Mouse (Mus musculus): Measurements from ENCODE around the gene Ckm.

Ckm gene

DNA sequence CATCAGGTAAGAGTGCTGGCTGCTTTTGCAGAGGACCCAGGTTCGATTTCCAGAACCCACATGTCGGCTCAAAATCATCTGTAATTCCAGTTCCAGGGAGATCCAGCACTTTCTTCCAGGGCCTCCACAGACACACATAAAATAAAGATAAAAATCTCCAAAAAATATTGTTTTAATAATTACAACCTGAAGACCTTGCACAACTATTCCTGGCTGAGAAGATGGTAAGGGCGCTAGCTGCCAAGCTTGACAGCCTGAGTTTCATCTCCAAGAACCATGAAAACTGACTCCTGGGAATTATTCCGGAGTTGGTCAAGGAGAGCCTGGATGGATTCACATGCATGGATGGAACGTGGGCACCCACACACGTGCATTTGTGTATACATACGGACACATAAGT, at the start of gene Ckm:
Gene Ckm, plus strand, starts transcription at position 301 of the 400 bp plus-strand sequence.
- no peak for DNase-seq (ENCODE audit: low spot score in 2 of 2)

GRCm38 (mm10) chr7:19354991-19355390, 49.6 kb upstream of the Ckm start:
- DNase-seq (ENCODE audit: low spot score in 2 of 2) = no peak

GRCm38 (mm10) chr7:19356311-19356710, 48.3 kb upstream of the Ckm start:
- no peak for DNase-seq (ENCODE audit: low spot score in 2 of 2)

- no peak for DNase-seq (ENCODE audit: low spot score in 2 of 2)
Observed at GRCm38 (mm10) chr7:19357381-19358375, 46.9 kb upstream of the Ckm start.

GRCm38 (mm10) chr7:19358634-19359033, 45.9 kb upstream of the Ckm start:
- DNase-seq (ENCODE audit: low spot score in 2 of 2) = no peak

GRCm38 (mm10) chr7:19359299-19359891, 45.2 kb upstream of the Ckm start, which contains the start of the genes Cd3eap and Ppp1r13l:
Gene Cd3eap, minus strand, starts transcription at chr7:19359483.
Gene Ppp1r13l, plus strand, starts transcription at chr7:19359749.
- DNase-seq (ENCODE audit: low spot score in 2 of 2) = peak; percentile 66 to 84

DNA sequence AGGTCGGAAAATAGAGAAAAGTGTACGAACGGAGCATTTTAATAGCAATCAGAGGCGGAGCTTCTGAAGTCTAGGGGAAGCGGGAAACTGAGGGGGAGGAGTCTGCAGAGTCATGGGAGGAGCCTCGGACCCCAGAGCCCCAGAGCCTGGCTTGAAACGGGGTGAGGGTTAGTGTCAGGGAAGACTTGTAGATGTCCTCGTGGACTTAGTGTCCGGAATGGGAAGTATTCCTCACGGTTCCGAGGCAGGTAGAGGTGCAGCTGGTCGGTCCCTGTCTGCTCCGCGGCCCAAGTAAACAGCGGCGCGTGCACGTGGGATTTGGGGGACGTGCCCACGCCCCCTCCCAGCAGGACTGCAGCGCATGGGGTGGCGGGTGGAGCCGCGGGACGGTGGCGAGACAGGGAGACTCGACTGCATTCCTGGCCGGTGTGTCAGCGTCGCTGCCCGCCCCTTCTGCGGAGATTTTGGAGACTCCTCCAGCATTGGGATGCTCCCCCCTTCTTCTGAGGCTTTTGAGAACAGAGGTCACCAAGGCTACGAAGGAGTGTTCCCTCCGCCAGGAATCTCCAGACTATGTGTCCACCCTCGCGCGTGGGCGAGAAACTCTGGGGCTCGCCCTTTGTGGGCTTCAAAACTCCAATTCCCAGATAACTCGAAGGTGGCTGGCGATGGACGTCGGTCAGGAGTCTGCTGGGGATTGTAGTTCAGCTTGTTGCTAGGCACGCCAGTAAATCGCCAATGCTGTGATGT, 44.5 kb upstream of the Ckm start:
- peak in 1 of 2 experiments; percentile 53 for DNase-seq (ENCODE audit: low spot score in 2 of 2)

DNA sequence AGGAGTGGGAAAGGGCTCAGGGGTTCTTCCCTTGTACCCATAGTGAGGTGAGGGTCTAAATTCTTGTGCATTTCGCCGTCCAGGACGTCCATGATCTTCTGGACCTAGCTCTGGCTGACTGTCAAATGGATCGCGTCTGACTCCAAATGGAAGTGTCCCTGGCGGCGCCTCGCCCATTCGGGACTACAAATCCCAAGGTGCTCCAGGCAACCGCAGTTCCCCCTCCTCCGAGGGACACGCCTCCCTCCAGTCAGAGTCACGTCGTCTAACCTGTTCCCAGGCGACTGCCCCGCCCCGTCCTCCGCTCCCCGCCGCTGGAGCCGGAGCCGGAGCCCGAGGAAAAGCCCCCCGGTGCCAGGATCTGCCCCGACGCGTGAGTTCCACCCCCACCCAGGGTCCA, 43.6 kb upstream of the Ckm start:
- DNase-seq (ENCODE audit: low spot score in 2 of 2) = peak; percentile 47 to 69

GRCm38 (mm10) chr7:19361720-19362119, 42.9 kb upstream of the Ckm start:
- peak in 1 of 2 experiments; percentile 63 for DNase-seq (ENCODE audit: low spot score in 2 of 2)

GRCm38 (mm10) chr7:19362276-19362675, 42.3 kb upstream of the Ckm start:
- DNase-seq (ENCODE audit: low spot score in 2 of 2) = no peak

DNA sequence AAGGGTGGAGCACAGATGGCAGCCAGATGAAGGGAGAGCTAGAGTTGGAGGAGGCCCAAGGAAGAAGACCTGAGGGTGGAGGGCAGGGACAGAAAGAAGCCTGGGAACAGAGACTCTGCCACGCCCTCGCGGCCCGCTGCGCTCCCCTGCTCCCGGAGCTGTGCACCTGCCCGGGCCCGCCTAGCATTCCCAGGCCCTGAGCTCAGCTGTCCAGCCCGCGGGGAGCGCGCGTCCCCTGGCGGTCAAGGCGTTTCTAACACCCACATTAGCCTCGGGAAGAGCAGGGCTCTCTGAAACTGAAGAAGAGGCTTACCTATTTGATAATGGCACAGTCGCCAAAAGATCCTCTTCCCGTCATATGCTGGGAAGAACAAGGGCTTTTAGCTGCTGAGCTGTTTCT, 40.7 kb upstream of the Ckm start:
- DNase-seq (ENCODE audit: low spot score in 2 of 2) = peak in 1 of 2 experiments; percentile 68

GRCm38 (mm10) chr7:19365376-19365775, 39.2 kb upstream of the Ckm start:
- no peak for DNase-seq (ENCODE audit: low spot score in 2 of 2)

GRCm38 (mm10) chr7:19368380-19368779, 36.2 kb upstream of the Ckm start:
- no peak for DNase-seq (ENCODE audit: low spot score in 2 of 2)

- peak; percentile 73 to 80 for DNase-seq (ENCODE audit: low spot score in 2 of 2)
Observed at GRCm38 (mm10) chr7:19369823-19370425, 34.7 kb upstream of the Ckm start.

GRCm38 (mm10) chr7:19373367-19373766, 31.2 kb upstream of the Ckm start:
- DNase-seq (ENCODE audit: low spot score in 2 of 2) = no peak

GRCm38 (mm10) chr7:19375368-19375767, 29.2 kb upstream of the Ckm start:
- DNase-seq (ENCODE audit: low spot score in 2 of 2) = no peak

DNA sequence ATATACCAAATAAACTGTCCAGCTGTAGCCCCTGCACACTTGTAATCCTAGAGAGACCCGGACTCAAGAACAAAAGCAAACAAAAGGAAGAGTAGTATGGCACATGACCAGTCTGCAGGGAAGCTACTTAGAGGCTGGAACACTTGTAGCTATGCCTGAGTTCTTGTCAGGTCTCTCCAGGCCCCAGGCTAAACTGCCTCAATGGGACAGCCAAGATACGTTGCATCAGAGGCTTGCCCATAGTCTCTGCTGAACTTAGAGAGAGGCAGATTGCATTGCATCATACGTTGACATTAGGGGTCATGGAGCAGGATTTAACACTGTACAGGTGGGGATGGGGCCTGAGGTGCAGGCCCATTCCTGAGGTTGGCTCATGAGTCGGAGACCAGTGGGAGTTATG, 28.6 kb upstream of the Ckm start:
- DNase-seq (ENCODE audit: low spot score in 2 of 2) = no peak

GRCm38 (mm10) chr7:19378049-19378448, 26.5 kb upstream of the Ckm start:
- no peak for DNase-seq (ENCODE audit: low spot score in 2 of 2)

- peak; percentile 97 to 98 for DNase-seq (ENCODE audit: low spot score in 2 of 2)
Observed at GRCm38 (mm10) chr7:19381377-19382165, 23.0 kb upstream of the Ckm start, which contains the start of gene Ercc2. Gene Ercc2, plus strand, starts transcription at chr7:19382010.

- DNase-seq (ENCODE audit: low spot score in 2 of 2) = peak in 1 of 2 experiments; percentile 36
Observed at GRCm38 (mm10) chr7:19382166-19382541, 22.4 kb upstream of the Ckm start.

GRCm38 (mm10) chr7:19383708-19384107, 20.9 kb upstream of the Ckm start:
- no peak for DNase-seq (ENCODE audit: low spot score in 2 of 2)
